In the genomic region with DNA sequence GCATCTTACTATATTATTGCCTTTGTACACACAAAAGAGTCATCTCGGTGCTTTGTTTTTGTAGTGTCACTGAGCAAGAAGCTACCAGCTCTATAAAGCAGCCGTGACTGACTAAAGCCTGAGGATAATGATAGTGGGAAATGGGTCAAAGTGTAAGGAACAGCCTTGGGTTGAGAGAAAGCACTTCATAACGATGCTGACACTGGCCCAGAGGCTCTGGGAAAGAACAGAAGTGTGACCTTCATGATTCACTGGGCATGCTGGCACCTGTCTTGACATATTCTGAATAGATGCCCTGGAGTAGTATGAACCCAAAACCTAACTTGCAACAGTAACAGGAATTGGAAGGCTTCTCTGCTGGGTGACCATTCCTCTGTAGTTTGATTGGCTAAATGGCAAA, we compare ENCODE assay signal across 21 mouse cellular contexts.
DNase-seq lines count a peak whose midpoint lies in the region; ATAC-seq and TF ChIP-seq lines count a peak whose summit lies in the region.
"Had no signal": no experiment of that assay in that cellular context is flagged by ENCODE, and none has a peak within 500 bp of the region (broad histone marks: within the 10 kb centered on the region; RNA-seq: fewer than 3 reads in every experiment).

No protein-coding gene starts in this region.

- no peak overlapping the region for H3K9ac ChIP-seq in kidney, embryonic 16.5 days (replicated peaks; ENCODE audit: low read length)
- H3K9ac ChIP-seq in intestine, embryonic 15.5 days: no peak overlapping the region
- H3K9ac ChIP-seq: embryonic facial prominence, embryonic 12.5 days; forebrain, postnatal 0 days; midbrain, embryonic 15.5 days; neural tube, embryonic 13.5 days had no signal

- no peak overlapping the region for H3K4me3 ChIP-seq in kidney, adult 2 months (ENCODE audit: insufficient read depth, low read depth, low read length)
- no peak overlapping the region for H3K4me3 ChIP-seq in kidney, embryonic 16.5 days (ENCODE audit: low read length)
- no peak overlapping the region for H3K4me3 ChIP-seq in intestine, embryonic 15.5 days (replicated peaks)
- H3K4me3 ChIP-seq: embryonic facial prominence, embryonic 12.5 days; gastrocnemius, adult 2 months; heart, embryonic 10.5 days; midbrain, embryonic 15.5 days; myocyte; neural tube, embryonic 13.5 days had no signal

- no peak for TF ChIP-seq CTCF in kidney, adult 2 months (conservative IDR thresholded peaks at IDR 0.05; ENCODE audit: insufficient read depth, insufficient read length, low read depth, low read length)
- no peak for TF ChIP-seq CTCF in brain, embryonic 14.5 days (IDR thresholded peaks at IDR 0.05; ENCODE audit: borderline replicate concordance, extremely low read depth, insufficient read depth, insufficient read length)

- WGBS in kidney, adult 2 months: 41% methylated on average over 3 of the region's 3 CpGs
- WGBS in kidney, embryonic 16.5 days: 61% methylated on average over 3 of the region's 3 CpGs
- WGBS in intestine, embryonic 15.5 days: 63% methylated on average over 3 of the region's 3 CpGs

- H3K27me3 ChIP-seq in kidney, adult 2 months (replicated peaks; ENCODE audit: control insufficient read depth, insufficient read depth, low read length): no peaks in the 10 kb centered on the region
- no peaks in the 10 kb centered on the region for H3K27me3 ChIP-seq in kidney, embryonic 16.5 days (ENCODE audit: insufficient read depth, low read length)
- H3K27me3 ChIP-seq in intestine, embryonic 15.5 days (replicated peaks): no peaks in the 10 kb centered on the region
- H3K27me3 ChIP-seq: embryonic facial prominence, embryonic 12.5 days; midbrain, embryonic 15.5 days; neural tube, embryonic 13.5 days had no signal

- peak; percentile 22 for DNase-seq in adrenal gland, adult 2 months
- DNase-seq in adrenal gland, postnatal 4 days (ENCODE audit: low spot score in 2 of 2): no peak
- peak; percentile 8 for DNase-seq in kidney, adult 2 months
- peak; percentile 5 for DNase-seq in brain, embryonic 14.5 days (ENCODE audit: low read depth)
- no peak for DNase-seq in urinary bladder, adult 2 months (ENCODE audit: low spot score)
- DNase-seq: forebrain, postnatal 0 days; gastrocnemius, adult 2 months; lung, postnatal 4 days; right cerebral cortex, adult 18-20 months; right cerebral cortex, postnatal 4 days; thymus, postnatal 25 days had no signal

- no peak overlapping the region for H3K4me2 ChIP-seq in kidney, embryonic 16.5 days (replicated peaks; ENCODE audit: low read depth, low read length)
- H3K4me2 ChIP-seq in intestine, embryonic 15.5 days (replicated peaks): no peak overlapping the region
- H3K4me2 ChIP-seq: embryonic facial prominence, embryonic 12.5 days; midbrain, embryonic 15.5 days; neural tube, embryonic 13.5 days had no signal

- no peaks in the 10 kb centered on the region for H3K4me1 ChIP-seq in kidney, adult 2 months (ENCODE audit: control insufficient read depth, insufficient read depth, low read length)
- H3K4me1 ChIP-seq in kidney, embryonic 16.5 days (ENCODE audit: insufficient read depth, low read length): no peaks in the 10 kb centered on the region
- no peaks in the 10 kb centered on the region for H3K4me1 ChIP-seq in intestine, embryonic 15.5 days (replicated peaks)
- H3K4me1 ChIP-seq: embryonic facial prominence, embryonic 12.5 days; heart, embryonic 10.5 days; midbrain, embryonic 15.5 days; neural tube, embryonic 13.5 days had no signal

- no peak for ATAC-seq in kidney, embryonic 16.5 days (ENCODE audit: low FRiP score, low TSS enrichment)
- no peak for ATAC-seq in intestine, embryonic 15.5 days
- ATAC-seq: forebrain, postnatal 0 days; hindbrain, embryonic 16.5 days; intestine, postnatal 0 days; midbrain, embryonic 15.5 days had no signal

- H3K27ac ChIP-seq in kidney, adult 2 months (ENCODE audit: insufficient read depth, low read depth, low read length): no peak overlapping the region
- no peak overlapping the region for H3K27ac ChIP-seq in kidney, embryonic 16.5 days (ENCODE audit: low read length)
- no peak overlapping the region for H3K27ac ChIP-seq in intestine, embryonic 15.5 days
- H3K27ac ChIP-seq: embryonic facial prominence, embryonic 12.5 days; gastrocnemius, adult 2 months; heart, embryonic 10.5 days; kidney, postnatal 0 days; midbrain, embryonic 15.5 days; neural tube, embryonic 13.5 days had no signal

- no peak for TF ChIP-seq POLR2A in kidney, adult 2 months (IDR thresholded peaks at IDR 0.05; ENCODE audit: low read depth, low read length)
- TF ChIP-seq POLR2A in brain, embryonic 14.5 days (IDR thresholded peaks at IDR 0.05; ENCODE audit: borderline replicate concordance, extremely low read depth, insufficient read depth, insufficient read length, poor library complexity, severe bottlenecking): no peak

- H3K9me3 ChIP-seq in kidney, embryonic 16.5 days (ENCODE audit: low read length): no peaks in the 10 kb centered on the region
- H3K9me3 ChIP-seq in intestine, embryonic 15.5 days: no peaks in the 10 kb centered on the region
- H3K9me3 ChIP-seq: embryonic facial prominence, embryonic 12.5 days; heart, embryonic 10.5 days; midbrain, embryonic 15.5 days; neural tube, embryonic 13.5 days had no signal

- H3K36me3 ChIP-seq in kidney, adult 2 months (ENCODE audit: control insufficient read depth, insufficient read depth, low read length): no peaks in the 10 kb centered on the region
- no peaks in the 10 kb centered on the region for H3K36me3 ChIP-seq in kidney, embryonic 16.5 days (ENCODE audit: insufficient read depth, low read length)
- H3K36me3 ChIP-seq in intestine, embryonic 15.5 days: no peaks in the 10 kb centered on the region
- H3K36me3 ChIP-seq: embryonic facial prominence, embryonic 12.5 days; heart, embryonic 10.5 days; midbrain, embryonic 15.5 days; neural tube, embryonic 13.5 days had no signal

Comparison
In these comparisons a context has a peak if more than half of its experiments do, and no peak if none do; other contexts are left out.
1. DNase-seq: peak in adrenal gland, adult 2 months (single experiment), kidney, adult 2 months (single experiment) and brain, embryonic 14.5 days (single experiment); none in adrenal gland, postnatal 4 days (0 of 2) and urinary bladder, adult 2 months (single experiment).